Mouse (Mus musculus) lung, postnatal 0 days (tissue): ENCODE measurements around the gene Timd2.

Experiments
- CTCF ChIP-seq: IDR thresholded peaks from 2 replicates; pipeline ENCODE4 v1.5.1; 2016; ENCODE audit warnings: antibody characterized with exemption, mild to moderate bottlenecking
- EP300 ChIP-seq: IDR thresholded peaks from 2 replicates; pipeline ENCODE4 v1.6.1; 2016; ENCODE audit warnings: antibody characterized with exemption, mild to moderate bottlenecking, control low read depth

DNA sequence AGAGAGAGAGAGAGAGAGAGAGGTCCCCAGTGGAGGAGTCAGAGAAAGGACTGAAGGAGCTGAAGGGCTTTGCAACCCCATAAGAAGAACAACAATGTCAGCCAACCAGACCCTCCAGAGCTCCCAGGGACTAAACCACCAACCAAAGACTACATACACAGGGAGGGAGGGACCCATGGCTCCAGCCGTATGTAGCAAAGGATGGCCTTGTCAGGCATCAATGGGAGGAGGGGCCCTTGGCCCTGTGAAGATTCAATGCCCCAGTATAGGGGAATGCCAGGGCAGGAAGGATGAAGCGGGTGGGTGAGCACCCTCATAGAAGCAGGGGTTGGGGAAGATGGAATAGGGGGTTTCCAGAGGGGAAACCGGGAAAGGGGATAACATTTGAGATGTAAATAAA, 34.9 kb upstream of the Timd2 start:
- TF ChIP-seq CTCF (no peak), EP300 (no peak)
